Mouse (Mus musculus) heart, embryonic 15.5 days (tissue): ENCODE data around the gene Pkn3. TPM values are rescaled to one million over a fixed set of nuclear protein-coding genes. Genes with fewer than 3 reads are reported as not detected.
A peak's percentile ranks its signal among the peaks of the same experiment; 100 is the strongest.

Source experiments
- ATAC-seq: fragments of 200-750 bp; cut with Nextera tagmentation; replicated peaks from 2 replicates; pipeline ENCODE4 v1.8.0; 2017; ENCODE audit warnings: low read depth, moderate TSS enrichment; ENCODE audit not compliant: insufficient number of reproducible peaks, insufficient read depth, low FRiP score
- H3K27ac ChIP-seq: fragments of 300-500 bp; sonication (generic); 2 replicates; pipeline ENCODE4 v1.5.1; 2015; ENCODE audit warnings: mild to moderate bottlenecking, inconsistent platforms
- H3K27me3 ChIP-seq: fragments of 300-500 bp; sonication (generic); 2 replicates; pipeline ENCODE4 v1.6.1; 2015; ENCODE audit warnings: inconsistent platforms
- H3K36me3 ChIP-seq: fragments of 300-500 bp; sonication (generic); 2 replicates; pipeline ENCODE4 v1.6.1; 2015; ENCODE audit warnings: mild to moderate bottlenecking, inconsistent platforms
- H3K4me1 ChIP-seq: fragments of 300-500 bp; sonication (generic); replicated peaks from 2 replicates; pipeline ENCODE4 v1.6.1; 2015; ENCODE audit warnings: inconsistent platforms
- H3K4me2 ChIP-seq: fragments of 300-500 bp; sonication (generic); 2 replicates; pipeline ENCODE4 v1.6.1; 2015; ENCODE audit warnings: inconsistent platforms, mild to moderate bottlenecking, moderate library complexity
- H3K4me3 ChIP-seq: fragments of 300-500 bp; sonication (generic); 2 replicates; pipeline ENCODE4 v1.5.1; 2015; ENCODE audit warnings: mild to moderate bottlenecking, inconsistent platforms
- H3K9ac ChIP-seq: fragments of 300-500 bp; sonication (generic); 2 replicates; pipeline ENCODE4 v1.6.1; 2015; ENCODE audit warnings: mild to moderate bottlenecking, inconsistent platforms
- H3K9me3 ChIP-seq: fragments of 300-500 bp; sonication (generic); replicated peaks from 2 replicates; pipeline ENCODE4 v1.6.1; 2016; ENCODE audit warnings: inconsistent platforms
- WGBS: fragments of 180-500 bp; shearing (Covaris S2); methylation state at CpG from one replicate; pipeline ENCODE4 v1.1.7; 2015; ENCODE audit warnings: mixed read lengths; 5-methylcytosine and 5-hydroxymethylcytosine counted together
- polyA plus RNA-seq: library from polyadenylated mRNA; unstranded; fragments of >200 nt; fragmentation: Nextera tagmentation; extraction: Ambion mirVana; gene quantifications from 2 replicates; pipeline ENCODE4 v1.2.1, GENCODE M21; 2015

The Pkn3 gene
- 11.0 and 11.1 TPM in 2 replicates for polyA plus RNA-seq

GRCm38 (mm10) chr2:30077502-30078348 is at the start of gene Pkn3:
TSS of gene Pkn3 (plus strand) at chr2:30077684.
- Histone ChIP-seq H3K27me3 (no peaks in the 10 kb centered on the region), H3K4me1 (peaks cover 12% of the 10 kb centered on the region), H3K9me3 (no peaks in the 10 kb centered on the region), H3K27ac (peak within 1 kb of the TSS; percentile 87), H3K9ac (peak within 1 kb of the TSS; percentile 69), H3K4me3 (peak within 1 kb of the TSS; percentile 66), H3K4me2 (peak within 1 kb of the TSS; percentile 97), H3K36me3 (0 out of 2 replicates have a peak, but pooled peaks cover 12% of the 10 kb centered on the region)
- ATAC-seq: peak; percentile 82
- WGBS: 1% methylated on average over 53 of the region's 53 CpGs

DNA sequence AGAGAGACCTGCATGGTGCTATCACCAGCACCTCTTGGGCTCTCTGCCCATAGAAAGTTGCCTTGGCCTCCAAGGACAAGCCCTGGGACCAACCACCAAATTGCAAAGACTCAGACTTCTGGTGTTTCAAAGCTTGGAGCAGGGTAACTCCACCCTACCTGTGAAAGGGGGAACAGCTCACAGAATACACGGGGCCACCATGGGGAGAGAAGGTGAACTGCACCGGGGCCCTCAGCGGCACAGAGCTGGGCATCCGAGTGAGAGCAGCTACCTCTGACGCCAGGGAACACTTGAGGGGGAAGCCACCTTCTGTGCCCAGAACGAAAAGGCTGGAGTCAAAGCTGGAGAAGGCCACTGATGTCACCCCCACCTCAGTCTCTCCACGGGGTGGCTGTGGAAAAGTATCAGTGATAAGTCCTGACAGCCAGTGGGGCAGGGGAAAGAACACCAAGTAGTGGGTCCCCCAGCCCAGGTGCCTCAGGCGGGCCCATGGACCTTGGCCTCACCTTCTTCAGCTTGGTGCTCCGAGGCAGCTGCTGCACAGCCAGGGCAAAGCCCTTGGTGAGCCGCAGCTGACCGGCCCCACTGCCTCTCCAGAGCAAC is 45.1 kb upstream of the Pkn3 start:
- H3K4me3 ChIP-seq: no peak overlapping the region
- H3K27ac ChIP-seq: no peak overlapping the region
- H3K27me3 ChIP-seq: no peaks in the 10 kb centered on the region
- no peaks in the 10 kb centered on the region for H3K9me3 ChIP-seq
- WGBS: 51% methylated on average over 11 of the region's 11 CpGs
- H3K36me3 ChIP-seq: peaks cover 55% of the 10 kb centered on the region
- ATAC-seq: no peak
- no peak overlapping the region for H3K4me2 ChIP-seq
- H3K9ac ChIP-seq: no peak overlapping the region
- H3K4me1 ChIP-seq: no peaks in the 10 kb centered on the region

DNA sequence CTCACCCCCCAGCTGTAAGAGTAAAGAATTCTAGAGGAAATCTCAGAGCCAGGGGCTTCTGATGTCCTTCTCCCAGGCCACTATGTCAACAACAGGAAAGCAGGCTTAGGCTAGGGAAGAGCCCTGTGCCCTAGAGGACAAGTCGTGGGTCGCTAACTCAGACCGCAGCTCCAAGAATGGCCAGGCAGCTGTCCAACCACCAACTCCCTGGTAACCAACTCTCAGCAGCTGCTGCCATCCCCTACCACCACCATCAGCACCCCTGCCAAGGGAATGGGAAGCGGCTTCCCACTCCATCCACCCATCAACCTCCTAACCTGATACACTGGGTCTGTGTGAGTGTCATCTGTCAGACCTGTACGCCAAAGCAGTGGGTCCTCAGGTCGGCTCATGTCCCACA is 44.5 kb upstream of the Pkn3 start:
- H3K4me3 ChIP-seq: no peak overlapping the region
- H3K36me3 ChIP-seq: peaks cover 49% of the 10 kb centered on the region
- 66% methylated on average over 6 of the region's 6 CpGs for WGBS
- H3K9me3 ChIP-seq: no peaks in the 10 kb centered on the region
- no peaks in the 10 kb centered on the region for H3K4me1 ChIP-seq
- H3K4me2 ChIP-seq: no peak overlapping the region
- no peak overlapping the region for H3K9ac ChIP-seq
- ATAC-seq: no peak
- H3K27ac ChIP-seq: no peak overlapping the region
- H3K27me3 ChIP-seq: no peaks in the 10 kb centered on the region

DNA sequence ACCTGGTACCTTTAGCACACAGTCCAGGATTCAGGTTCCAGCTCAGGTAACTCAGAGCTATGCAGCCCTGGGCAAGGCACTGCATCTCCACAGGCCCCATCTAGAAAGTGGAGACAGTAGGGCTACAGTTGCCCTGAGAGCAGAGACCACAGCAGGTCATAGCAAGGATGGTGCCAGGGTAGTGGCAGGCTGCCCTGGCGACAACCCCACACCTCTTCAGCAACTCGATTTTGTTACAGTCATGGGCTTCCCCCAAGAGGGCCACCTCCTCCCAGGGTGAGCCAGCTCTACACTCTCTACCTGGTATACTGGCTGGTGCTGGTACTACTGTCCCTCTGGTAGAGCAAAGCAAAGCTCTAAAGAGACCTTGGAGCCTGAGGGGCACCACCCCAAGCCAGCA is 39.7 kb upstream of the Pkn3 start:
- Histone ChIP-seq H3K4me3 (no peak overlapping the region), H3K9me3 (no peaks in the 10 kb centered on the region), H3K4me2 (no peak overlapping the region), H3K27me3 (no peaks in the 10 kb centered on the region), H3K9ac (no peak overlapping the region), H3K27ac (no peak overlapping the region), H3K4me1 (0 out of 2 replicates have a peak, but pooled peaks cover 4% of the 10 kb centered on the region), H3K36me3 (peaks cover under 1% of the 10 kb centered on the region; the same call in 1 of the 2 replicates)
- ATAC-seq: no peak
- 82% methylated on average over 2 of the region's 2 CpGs for WGBS

DNA sequence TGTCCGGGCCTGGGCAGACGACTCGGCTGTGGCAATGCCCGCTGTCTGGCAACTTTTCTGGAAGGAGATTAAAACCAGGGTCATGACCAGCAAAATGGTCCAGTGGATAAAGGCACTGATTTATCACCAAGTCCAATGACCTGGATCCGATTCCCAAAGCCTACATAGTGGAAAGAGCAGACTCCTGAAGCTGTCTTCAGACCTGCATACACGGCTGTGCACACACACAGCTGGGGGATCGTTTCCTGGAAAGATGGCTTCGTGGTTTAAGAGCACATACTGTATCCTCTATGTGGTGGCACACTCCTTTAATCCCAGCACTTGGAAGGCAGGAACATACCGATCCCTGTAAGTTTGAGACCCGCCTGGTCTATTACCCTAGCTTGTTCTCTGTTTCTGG is 39.1 kb upstream of the Pkn3 start:
- no peak overlapping the region for H3K4me3 ChIP-seq
- 90% methylated on average over 10 of the region's 10 CpGs for WGBS
- H3K27me3 ChIP-seq: no peaks in the 10 kb centered on the region
- 0 out of 2 replicates have a peak, but pooled peaks cover 4% of the 10 kb centered on the region for H3K4me1 ChIP-seq
- H3K36me3 ChIP-seq: no peaks in the 10 kb centered on the region; the same call in 1 of the 2 replicates
- H3K27ac ChIP-seq: no peak overlapping the region
- H3K4me2 ChIP-seq: no peak overlapping the region
- H3K9ac ChIP-seq: no peak overlapping the region
- H3K9me3 ChIP-seq: no peaks in the 10 kb centered on the region
- no peak for ATAC-seq

- no peaks in the 10 kb centered on the region for H3K27me3 ChIP-seq
- H3K4me1 ChIP-seq: 0 out of 2 replicates have a peak, but pooled peaks cover 4% of the 10 kb centered on the region
- H3K9me3 ChIP-seq: no peaks in the 10 kb centered on the region
- no peak overlapping the region for H3K4me2 ChIP-seq
- no peak for ATAC-seq
- no peak overlapping the region for H3K27ac ChIP-seq
- no peak overlapping the region for H3K9ac ChIP-seq
- no peaks in the 10 kb centered on the region; the same call in 1 of the 2 replicates for H3K36me3 ChIP-seq
- H3K4me3 ChIP-seq: no peak overlapping the region
Observed at GRCm38 (mm10) chr2:30039687-30040086, 37.8 kb upstream of the Pkn3 start.

GRCm38 (mm10) chr2:30042445-30042844 is 35.0 kb upstream of the Pkn3 start:
- H3K4me2 ChIP-seq: no peak overlapping the region
- H3K27ac ChIP-seq: no peak overlapping the region
- no peaks in the 10 kb centered on the region for H3K9me3 ChIP-seq
- H3K9ac ChIP-seq: no peak overlapping the region
- H3K36me3 ChIP-seq: no peaks in the 10 kb centered on the region; the same call in 1 of the 2 replicates
- no peak overlapping the region for H3K4me3 ChIP-seq
- H3K27me3 ChIP-seq: no peaks in the 10 kb centered on the region
- ATAC-seq: no peak
- 4% methylated on average over 4 of the region's 4 CpGs for WGBS
- 0 out of 2 replicates have a peak, but pooled peaks cover 4% of the 10 kb centered on the region for H3K4me1 ChIP-seq

DNA sequence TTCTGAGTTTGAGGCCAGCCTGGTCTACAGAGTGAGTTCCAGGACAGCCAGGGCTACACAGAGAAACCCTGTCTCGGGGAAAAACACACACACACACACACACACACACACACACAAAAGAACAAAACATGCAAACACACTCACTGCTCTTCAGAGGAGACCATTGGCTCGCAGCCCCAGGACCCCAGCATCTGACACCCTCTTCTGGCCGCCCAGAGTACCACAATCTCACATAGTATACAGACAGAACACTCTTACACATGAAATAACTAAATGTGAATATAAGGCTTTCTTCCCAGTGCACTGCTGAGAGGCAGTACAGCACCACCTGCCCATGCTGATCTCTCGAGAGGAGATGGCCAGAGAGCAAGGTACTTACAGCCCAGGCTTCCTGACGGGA is 32.9 kb upstream of the Pkn3 start:
- Histone ChIP-seq H3K27me3 (no peaks in the 10 kb centered on the region), H3K4me2 (no peak overlapping the region), H3K4me1 (0 out of 2 replicates have a peak, but pooled peaks cover 10% of the 10 kb centered on the region), H3K4me3 (no peak overlapping the region), H3K9me3 (no peaks in the 10 kb centered on the region), H3K36me3 (no peaks in the 10 kb centered on the region), H3K9ac (no peak overlapping the region), H3K27ac (no peak overlapping the region)
- no peak for ATAC-seq
- WGBS: 86% methylated on average over 5 of the region's 5 CpGs

DNA sequence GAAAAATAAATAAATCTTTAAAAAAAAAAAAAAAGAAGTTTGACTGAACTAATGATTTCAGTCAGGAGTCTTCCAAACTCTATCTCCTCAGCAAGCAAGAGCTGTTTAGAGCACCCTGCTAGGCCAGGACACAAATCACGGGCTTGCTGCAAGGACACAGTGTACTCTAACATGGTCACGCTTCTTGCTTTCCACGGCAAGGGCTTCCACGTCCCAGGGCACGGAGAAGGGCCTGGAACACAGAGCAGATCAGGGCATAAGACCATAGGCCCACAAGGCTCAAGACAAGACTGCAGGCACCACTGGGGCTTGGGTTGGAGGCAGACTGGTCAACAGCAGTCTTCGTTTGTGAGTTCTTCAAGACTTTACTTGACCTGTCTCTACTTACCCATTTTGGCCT is 30.4 kb upstream of the Pkn3 start:
- Histone ChIP-seq H3K4me2 (no peak overlapping the region), H3K27ac (no peak overlapping the region), H3K27me3 (no peaks in the 10 kb centered on the region), H3K36me3 (no peaks in the 10 kb centered on the region), H3K4me3 (no peak overlapping the region), H3K9me3 (no peaks in the 10 kb centered on the region), H3K4me1 (0 out of 2 replicates have a peak, but pooled peaks cover 10% of the 10 kb centered on the region), H3K9ac (no peak overlapping the region)
- no peak for ATAC-seq
- 92% methylated on average over 6 of the region's 6 CpGs for WGBS

DNA sequence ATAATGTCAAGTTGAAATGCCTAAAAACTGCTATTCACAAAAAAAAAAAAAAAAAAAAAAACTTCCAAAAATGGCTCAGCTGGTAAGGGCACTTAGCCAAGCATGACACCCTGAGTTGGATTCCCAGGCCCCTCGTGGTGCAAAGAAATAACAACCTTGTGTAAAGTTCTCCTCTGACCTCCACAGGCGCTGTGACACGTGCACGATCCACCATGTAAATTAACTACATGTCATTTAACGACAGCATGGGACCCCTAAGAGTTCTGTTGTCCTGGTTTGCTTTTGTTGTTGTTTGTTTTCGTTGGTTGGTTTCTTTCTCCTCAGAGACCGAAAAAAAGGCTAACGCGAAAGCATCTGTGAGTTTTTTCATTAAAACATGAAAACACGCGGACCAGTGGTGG is 29.4 kb upstream of the Pkn3 start:
- H3K27me3 ChIP-seq: no peaks in the 10 kb centered on the region
- H3K9me3 ChIP-seq: no peaks in the 10 kb centered on the region
- peak overlapping the region; percentile 71 for H3K4me3 ChIP-seq
- ATAC-seq: no peak
- no peaks in the 10 kb centered on the region for H3K36me3 ChIP-seq
- peak overlapping the region; percentile 65 for H3K9ac ChIP-seq
- 52% methylated on average over 11 of the region's 11 CpGs for WGBS
- peak overlapping the region; percentile 80 for H3K4me2 ChIP-seq
- peak overlapping the region; percentile 88 for H3K27ac ChIP-seq
- H3K4me1 ChIP-seq: 0 out of 2 replicates have a peak, but pooled peaks cover 6% of the 10 kb centered on the region

- Histone ChIP-seq H3K4me2 (peak within 1 kb of the TSS; percentile 80), H3K27me3 (0 out of 2 replicates have a peak, but pooled peaks cover under 1% of the 10 kb centered on the region), H3K4me1 (0 out of 2 replicates have a peak, but pooled peaks cover 6% of the 10 kb centered on the region), H3K9ac (peak within 1 kb of the TSS; percentile 65), H3K9me3 (no peaks in the 10 kb centered on the region), H3K27ac (peak within 1 kb of the TSS; percentile 88), H3K4me3 (peak within 1 kb of the TSS; percentile 71), H3K36me3 (no peaks in the 10 kb centered on the region)
- ATAC-seq: peak; percentile 92
- WGBS: 1% methylated on average over 54 of the region's 54 CpGs
Observed at GRCm38 (mm10) chr2:30048699-30049388, 28.6 kb upstream of the Pkn3 start, which contains the start of gene Wdr34. TSS of gene Wdr34 (minus strand) at chr2:30048881.
